Mouse (Mus musculus) T-helper 1 cell (primary cell): ENCODE data around the gene AW551984.

Experiments
- in situ Hi-C: fragments of 300-600 bp; cut with MboI, MseI; formaldehyde crosslinking; loops from one replicate; pipeline ENCODE4 v1.15.1; 2025; ENCODE audit warnings: high pct_unique_total_duplicates

AW551984 gene

GRCm38 (mm10) chr9:39603999-39604453 lies at the start of gene AW551984:
TSS of gene AW551984 (minus strand) at chr9:39604403.
- in situ Hi-C loops: no loop called here

- in situ Hi-C loops: no loop called here
Observed at GRCm38 (mm10) chr9:39647382-39647781, 43.2 kb upstream of the AW551984 start.

GRCm38 (mm10) chr9:39644785-39645184 lies 40.6 kb upstream of the AW551984 start, which contains the start of gene Olfr961:
TSS of gene Olfr961 (plus strand) at chr9:39645085.
- in situ Hi-C loops: no loop called here

- in situ Hi-C loops: no loop called here
Observed at GRCm38 (mm10) chr9:39633913-39634594, 29.9 kb upstream of the AW551984 start.

GRCm38 (mm10) chr9:39629069-39629468 lies 24.9 kb upstream of the AW551984 start:
- in situ Hi-C loops: no loop called here

GRCm38 (mm10) chr9:39624711-39625110 lies 20.5 kb upstream of the AW551984 start:
- in situ Hi-C loops: no loop called here

- in situ Hi-C loops: no loop called here
Observed at GRCm38 (mm10) chr9:39623783-39624182, 19.6 kb upstream of the AW551984 start.

GRCm38 (mm10) chr9:39621073-39621472 lies 16.9 kb upstream of the AW551984 start, which contains the start of gene Olfr960:
TSS of gene Olfr960 (plus strand) at chr9:39621373.
- in situ Hi-C loops: no loop called here

GRCm38 (mm10) chr9:39611953-39612352 lies 7.8 kb upstream of the AW551984 start:
- in situ Hi-C loops: no loop called here

GRCm38 (mm10) chr9:39610355-39610754 lies 6.2 kb upstream of the AW551984 start, which contains the start of gene Olfr148:
TSS of gene Olfr148 (plus strand) at chr9:39610655.
- in situ Hi-C loops: no loop called here

GRCm38 (mm10) chr9:39608497-39608896 lies 4.3 kb upstream of the AW551984 start:
- in situ Hi-C loops: no loop called here

GRCm38 (mm10) chr9:39603333-39603845 lies 814 bp downstream of the AW551984 start:
- in situ Hi-C loops: no loop called here

GRCm38 (mm10) chr9:39602536-39603332 lies 1.5 kb downstream of the AW551984 start:
- in situ Hi-C loops: no loop called here

- in situ Hi-C loops: no loop called here
Observed at GRCm38 (mm10) chr9:39577050-39577449, 27.2 kb downstream of the AW551984 start.

GRCm38 (mm10) chr9:39575469-39575868 lies 28.7 kb downstream of the AW551984 start, which contains the start of gene Olfr959:
TSS of gene Olfr959 (minus strand) at chr9:39575569.
- in situ Hi-C loops: no loop called here

GRCm38 (mm10) chr9:39558349-39558647 lies 45.9 kb downstream of the AW551984 start:
- in situ Hi-C loops: no loop called here

GRCm38 (mm10) chr9:39557529-39558348 lies 46.5 kb downstream of the AW551984 start:
- in situ Hi-C loops: no loop called here

- in situ Hi-C loops: no loop called here
Observed at GRCm38 (mm10) chr9:39553946-39554345, 50.3 kb downstream of the AW551984 start, which contains the start of gene Olfr958. TSS of gene Olfr958 (minus strand) at chr9:39554054.

GRCm38 (mm10) chr9:39550806-39551205 lies 53.4 kb downstream of the AW551984 start:
- in situ Hi-C loops: no loop called here
